Mouse (Mus musculus): Measurements from ENCODE around the gene Gpr55.

Gene Gpr55

DNA sequence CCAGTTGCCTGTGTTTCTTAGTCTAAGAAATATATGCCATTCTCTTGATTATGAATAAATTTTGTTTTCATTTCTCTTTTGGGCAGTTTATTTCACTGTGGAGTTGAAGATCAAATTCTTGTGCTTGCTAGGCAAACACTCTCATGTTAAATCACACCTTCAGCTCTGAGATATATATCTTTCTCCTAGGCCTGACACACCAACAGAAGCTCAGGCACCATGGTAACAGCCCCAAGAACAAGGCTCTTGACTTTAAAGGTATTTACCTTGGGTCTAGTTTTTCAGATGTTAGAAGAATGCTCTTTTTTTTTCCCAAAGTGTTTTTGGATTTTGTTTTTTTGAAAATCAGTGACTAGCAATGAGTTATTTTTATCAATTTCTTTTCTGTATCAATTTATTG, 44.9 kb downstream of the Gpr55 start:
- ATAC-seq (ENCODE audit: low TSS enrichment): no peak

DNA sequence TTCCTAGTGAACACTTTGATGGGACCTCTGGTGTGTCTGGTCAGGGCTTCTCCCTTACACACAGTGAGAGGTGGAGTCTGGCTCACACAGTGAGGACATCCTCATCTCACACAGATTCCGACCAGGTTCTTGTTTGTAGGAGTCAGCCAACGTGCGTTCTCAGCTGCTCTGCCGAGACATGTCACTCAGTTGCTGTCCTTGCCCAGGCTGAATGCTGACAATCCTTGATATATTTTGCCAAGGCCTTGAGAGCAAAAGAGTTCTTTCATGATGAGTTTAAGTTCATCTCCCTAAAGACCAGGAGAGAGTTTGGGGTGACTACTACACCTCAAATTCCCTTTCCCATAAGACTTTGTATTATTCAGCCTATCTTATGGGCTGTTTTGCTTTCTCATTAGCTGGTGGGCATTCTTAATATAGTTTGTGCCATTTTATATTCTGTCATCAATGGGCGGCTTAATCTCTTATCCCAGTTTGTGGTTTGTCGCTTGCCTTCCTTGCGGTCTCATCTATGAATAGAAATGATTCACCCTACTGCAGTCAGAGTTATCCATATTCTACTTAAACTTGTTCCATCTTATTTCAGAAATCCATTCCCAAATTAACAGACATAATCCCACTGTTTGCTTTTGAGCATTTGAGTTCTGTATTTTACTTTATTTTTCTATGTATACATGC, 47.6 kb downstream of the Gpr55 start:
- no peak for ATAC-seq (ENCODE audit: low TSS enrichment)

DNA sequence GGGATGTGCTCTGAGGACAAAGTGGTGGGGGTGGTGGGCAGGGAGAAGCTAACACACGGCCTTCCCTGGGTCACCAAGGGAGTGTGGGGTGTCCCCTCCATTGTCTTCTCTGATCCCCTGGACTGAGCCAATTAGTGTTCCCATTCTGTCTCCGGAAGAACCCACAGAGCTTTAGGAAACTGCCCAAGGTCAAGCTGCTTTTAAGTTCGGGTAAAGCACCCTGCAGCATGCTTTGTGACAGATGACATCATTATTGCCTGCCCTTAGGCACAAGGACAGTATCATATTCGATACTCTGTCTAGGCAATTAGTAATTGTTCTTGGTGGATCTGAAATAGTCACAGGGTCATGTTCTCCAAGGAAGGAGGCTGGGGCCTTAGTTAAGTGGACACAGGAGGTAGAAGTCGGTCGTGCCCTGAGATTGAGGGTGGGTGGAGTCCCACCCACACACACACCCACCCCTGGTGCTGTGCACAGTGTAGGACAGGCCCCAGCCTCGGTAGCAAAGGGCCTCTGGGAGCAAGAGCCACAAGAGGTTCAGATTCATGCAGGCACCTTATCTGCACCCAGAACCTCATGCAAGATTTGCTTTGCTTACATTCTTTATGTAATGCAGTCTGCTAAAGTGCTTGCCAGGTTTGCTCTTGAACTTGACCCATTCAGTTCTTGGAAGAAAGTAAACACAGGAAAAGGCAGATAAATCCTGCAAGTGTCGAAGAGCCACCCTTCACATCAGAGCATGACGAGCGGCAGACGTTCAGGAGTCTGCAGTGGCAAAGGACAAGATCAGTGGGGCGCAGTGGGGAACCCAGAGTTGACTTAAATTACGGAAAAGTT, 51.8 kb downstream of the Gpr55 start:
- ATAC-seq (ENCODE audit: low TSS enrichment): peak; percentile 24

DNA sequence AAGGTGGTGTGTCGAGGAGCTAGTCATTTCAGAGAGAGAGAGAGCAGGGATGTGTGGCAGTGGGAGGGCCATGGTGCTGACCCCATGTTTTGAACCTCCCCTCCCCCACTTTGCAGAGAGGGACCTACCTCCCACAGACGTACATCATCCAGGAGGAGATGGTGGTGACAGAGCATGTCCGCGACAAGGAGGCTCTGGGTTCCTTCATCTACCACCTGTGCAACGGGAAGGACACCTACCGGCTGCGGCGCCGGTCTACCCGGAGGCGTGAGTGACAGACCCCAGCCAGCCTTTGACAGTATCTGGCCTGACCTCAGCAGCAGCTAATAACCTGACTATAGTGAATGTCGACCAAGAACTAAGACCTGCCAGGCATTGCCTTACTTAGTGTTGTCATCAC, 53.9 kb downstream of the Gpr55 start:
- ATAC-seq (ENCODE audit: low TSS enrichment): no peak

DNA sequence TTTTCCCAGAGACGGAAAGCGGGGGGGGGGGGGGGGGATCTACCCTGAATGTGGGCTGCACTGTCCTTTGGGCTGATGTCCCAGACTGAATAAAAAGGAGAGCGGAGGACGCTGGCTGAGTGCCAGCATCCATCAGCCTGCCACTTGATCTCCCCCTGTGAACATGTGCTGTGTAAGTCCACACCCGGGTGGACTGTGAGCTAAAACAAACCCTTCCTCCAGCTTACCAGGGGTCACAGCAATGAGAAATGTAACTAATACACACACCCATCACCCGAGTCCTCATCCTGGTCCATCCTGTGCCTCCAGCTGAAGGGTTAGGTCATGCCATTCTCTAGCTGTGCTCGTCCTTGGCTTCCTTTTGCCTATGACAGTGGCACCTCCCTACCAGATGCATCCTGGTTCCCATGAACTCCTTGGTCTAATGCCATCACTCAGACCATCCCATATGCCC, 58.7 kb downstream of the Gpr55 start:
- no peak for ATAC-seq (ENCODE audit: low TSS enrichment)

DNA sequence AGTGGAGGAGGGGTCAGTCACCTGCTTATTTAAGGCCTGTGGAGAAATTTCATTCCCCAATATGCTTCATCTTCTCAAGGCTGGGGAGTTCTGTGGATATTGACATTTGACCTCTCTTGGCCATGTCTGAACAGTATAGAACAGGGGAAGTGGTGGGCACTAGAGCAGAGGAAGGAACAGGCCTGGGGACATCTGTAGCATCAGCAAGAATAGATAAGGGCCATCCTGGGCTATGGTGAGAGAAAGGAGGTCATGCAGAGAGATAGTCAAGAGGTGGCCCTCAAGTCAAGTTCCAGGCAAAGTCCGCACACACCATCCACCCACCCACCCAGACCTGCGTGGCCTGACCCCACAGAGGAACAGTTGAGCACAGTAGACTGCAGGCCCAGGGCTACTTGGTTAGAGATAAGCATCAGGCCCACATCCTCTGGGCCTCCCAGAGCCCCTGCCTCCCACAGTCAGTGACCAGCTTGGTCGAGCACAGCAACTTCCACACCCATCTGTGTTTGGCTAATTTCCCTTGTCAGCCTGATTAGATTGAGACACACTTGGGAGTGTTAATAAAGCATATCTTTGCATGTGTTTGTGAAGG, 59.2 kb downstream of the Gpr55 start:
- ATAC-seq (ENCODE audit: low TSS enrichment): no peak

DNA sequence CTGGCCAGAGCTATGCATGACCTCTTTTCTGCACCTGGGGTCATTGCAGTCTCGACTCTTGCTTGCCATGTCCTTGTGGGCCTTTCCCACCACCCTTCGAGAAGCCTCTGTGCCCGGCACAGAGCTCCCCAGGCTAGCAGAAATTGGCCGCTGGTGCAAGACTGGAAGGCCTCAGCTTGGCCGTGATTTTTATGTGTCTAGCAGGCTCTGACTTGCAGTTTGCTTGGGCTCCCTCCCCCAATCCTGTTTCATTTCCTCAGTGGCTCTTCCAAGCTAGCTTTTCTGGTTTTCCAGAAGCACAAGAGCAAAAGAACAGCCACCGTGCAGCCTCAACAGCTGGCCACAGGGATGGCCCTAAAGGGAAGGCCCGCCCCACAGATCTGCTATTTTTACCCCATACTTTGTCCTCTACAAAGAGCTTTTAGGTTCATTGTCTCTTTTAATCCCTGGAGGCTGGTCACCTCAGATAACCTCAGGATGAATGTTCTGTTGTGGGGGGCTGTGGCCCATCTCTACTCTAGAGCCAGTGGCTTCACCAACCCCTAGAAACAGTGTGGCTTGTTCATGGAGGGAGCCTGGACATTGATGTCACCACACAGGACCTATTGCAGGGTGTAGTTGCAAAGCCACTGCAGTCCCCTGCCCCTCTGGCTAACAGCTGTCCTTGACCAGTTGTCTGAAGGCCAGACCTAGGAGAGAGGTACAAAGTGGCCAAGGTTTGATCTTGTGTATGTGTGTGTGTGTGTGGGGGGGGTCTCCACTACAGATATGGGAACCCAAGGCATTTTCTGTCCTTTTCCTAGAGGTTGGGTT, 60.1 kb downstream of the Gpr55 start:
- no peak for ATAC-seq (ENCODE audit: low TSS enrichment)

DNA sequence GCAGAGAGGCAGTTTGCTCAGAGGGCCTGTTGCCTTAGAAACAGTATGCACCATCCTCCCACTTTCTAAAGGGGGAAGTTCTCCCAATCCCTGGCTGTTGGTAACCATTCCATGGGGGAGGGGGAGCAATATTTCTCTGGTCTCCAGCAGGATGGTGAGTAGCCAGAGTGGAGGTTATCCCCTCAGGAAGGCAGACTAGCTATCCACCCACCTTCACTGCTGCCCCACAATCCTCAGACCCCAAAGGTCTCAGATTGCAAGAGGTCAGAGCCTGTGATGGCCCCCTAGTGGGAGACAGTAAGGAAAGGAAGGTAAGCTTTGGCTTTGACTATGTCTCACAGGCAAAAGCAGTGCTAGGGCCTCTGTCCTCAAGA, 61.4 kb downstream of the Gpr55 start:
- ATAC-seq (ENCODE audit: low TSS enrichment): peak; percentile 5; the same call in 1 of the 2 replicates

DNA sequence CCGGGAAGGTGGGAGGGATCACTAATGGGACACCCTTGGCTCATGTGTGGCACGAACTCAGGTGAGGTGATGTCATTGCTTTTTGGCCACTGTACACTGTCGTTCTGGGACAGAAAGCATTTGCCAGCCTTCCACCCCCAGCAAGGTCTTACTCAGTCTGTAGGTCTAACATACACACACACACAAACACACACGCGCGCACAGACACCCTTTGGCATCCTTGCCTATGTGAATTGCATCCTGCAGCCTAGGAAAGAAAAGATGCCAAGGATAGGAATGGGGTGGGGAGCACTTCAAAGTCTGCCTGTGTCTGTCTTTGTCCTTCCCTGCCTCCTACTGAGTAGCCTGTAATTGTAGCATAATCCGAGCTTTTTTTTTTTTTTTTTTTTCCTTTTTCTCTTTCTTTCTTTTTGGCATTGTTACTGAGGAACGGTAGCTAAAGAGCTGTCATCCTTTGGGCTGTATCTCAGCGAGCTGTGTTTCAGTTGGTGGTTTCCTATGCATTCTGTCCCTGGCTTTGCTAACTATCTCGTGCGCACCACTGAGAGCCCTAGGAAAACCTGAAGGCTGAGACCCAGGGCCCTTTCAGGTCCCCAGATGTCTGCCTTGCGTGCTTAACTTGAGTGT, 61.9 kb downstream of the Gpr55 start:
- ATAC-seq (ENCODE audit: low TSS enrichment): peak; percentile 11; the same call in 1 of the 2 replicates

DNA sequence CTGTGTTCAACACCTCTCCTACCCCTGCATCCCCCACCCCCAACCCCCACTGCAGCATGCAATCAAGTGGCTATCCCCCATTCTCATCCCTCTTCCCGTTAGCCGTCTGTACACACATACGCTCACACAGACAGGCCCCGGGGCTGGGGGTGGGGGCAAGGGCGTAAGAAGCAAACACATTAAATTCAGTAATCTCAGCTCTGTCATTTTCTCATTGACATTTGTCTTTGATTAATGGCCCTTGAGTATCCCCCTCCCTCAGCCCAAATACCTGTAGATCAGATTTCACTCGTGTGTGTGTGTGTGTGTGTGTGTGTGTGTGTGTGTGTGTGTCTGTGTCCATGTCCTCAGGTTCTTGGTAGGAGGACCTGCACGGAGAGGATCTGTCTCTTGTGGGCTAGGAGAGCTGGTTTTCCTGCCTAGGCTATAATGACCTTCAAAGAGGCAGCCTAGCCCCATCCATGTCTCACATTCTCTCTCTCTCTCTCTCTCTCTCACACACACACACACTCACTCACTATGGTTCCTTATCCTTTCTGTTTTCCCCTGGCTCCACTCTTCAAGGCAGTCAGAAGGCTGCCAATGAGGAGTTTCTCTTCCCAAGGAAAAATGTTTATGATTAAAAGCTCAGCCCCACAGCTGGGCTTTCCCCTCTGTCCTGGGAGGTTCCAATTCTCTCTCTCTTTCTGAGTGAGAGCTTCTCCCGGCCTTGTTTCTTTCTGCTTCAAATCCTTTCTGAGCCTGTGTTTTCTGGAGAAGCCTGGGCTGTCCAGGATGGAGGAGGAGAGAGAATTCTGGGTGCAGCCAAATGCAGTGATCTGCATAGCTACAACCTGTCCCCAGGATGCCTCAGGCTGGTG, 62.7 kb downstream of the Gpr55 start:
- ATAC-seq (ENCODE audit: low TSS enrichment): no peak

DNA sequence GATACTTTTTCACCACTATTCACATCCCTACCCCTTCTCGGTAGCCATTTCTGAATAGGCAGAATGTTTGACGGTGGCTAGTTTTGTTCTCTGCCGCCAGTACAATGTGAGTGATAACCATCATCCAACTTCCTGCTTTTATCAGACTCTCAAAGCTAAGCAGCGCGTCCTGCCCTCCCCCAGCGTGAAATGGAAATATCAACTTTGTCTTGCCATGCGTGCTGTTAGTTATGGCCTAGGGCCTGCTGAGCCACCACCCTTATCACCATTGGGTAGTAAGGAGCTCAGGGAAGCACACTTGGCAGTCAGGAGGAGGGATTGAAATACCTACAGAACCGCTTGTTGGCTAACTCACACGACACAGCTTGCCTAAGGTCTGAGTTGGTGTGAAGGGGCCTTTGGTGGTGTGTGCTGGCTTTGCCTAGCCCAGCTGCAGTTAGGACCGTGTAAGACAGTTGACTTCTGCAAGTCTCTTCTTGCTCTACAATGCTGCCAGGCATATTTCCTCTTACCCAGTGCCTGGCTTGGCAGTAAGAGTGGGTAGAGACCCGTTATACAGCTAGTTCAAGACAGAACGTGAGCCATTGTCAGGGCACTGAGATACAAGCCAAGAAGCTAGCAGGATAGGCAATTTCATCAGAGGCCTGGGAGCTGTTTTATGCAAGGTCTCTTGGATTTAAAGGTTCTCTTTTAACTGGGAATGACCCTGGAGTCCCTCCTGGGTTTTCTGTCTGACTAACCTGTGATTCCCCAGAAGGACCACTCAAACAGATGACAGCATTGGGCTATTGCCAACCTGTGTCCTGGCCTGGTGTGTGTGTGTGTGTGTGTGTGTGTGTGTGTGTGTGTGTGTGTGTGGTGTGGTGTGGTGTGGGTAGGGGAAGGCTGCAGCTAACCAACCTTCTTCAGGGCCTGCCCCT, 63.8 kb downstream of the Gpr55 start:
- no peak for ATAC-seq (ENCODE audit: low TSS enrichment)

DNA sequence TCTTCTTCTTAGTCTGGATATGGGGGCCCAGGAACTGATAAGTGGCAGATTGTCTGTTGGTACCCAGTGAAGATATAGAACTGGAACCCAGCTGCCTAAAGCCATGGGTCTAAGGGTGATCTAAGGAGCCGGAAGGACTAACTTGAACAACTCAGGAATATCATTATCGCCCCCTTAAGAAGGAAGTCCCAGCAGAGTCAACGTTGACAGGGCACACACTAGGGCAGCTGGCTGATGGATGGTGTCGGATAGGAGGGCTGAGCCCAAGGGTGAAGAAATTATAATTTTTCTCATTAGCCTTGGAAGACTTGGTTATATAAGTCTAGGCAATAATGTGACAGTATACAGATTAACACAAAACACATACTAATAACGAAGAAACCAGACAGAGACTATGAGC, 64.7 kb downstream of the Gpr55 start:
- ATAC-seq (ENCODE audit: low TSS enrichment): no peak

DNA sequence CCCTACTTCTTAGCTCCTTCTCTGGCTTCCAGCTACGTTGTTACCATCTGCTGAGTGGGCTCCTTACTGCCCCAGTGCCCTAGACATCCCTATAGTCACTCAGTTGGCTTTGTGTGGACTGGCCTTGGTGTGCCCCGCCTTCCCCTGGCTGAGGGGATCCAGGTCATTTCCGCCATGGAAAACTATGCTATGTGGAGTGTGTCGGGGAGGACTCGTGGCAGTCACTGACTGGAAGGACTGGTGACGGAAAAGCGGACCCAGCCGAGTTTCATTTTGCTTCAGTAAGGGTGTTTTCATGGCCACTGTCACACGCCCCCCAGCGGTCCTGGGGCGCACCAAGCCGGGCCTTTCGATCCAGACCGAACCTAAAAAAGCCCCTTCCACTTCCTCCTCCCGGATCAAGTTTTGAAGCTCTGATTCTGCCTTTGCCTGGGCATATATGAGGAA, 65.4 kb downstream of the Gpr55 start:
- peak; percentile 20; the same call in 1 of the 2 replicates for ATAC-seq (ENCODE audit: low TSS enrichment)

DNA sequence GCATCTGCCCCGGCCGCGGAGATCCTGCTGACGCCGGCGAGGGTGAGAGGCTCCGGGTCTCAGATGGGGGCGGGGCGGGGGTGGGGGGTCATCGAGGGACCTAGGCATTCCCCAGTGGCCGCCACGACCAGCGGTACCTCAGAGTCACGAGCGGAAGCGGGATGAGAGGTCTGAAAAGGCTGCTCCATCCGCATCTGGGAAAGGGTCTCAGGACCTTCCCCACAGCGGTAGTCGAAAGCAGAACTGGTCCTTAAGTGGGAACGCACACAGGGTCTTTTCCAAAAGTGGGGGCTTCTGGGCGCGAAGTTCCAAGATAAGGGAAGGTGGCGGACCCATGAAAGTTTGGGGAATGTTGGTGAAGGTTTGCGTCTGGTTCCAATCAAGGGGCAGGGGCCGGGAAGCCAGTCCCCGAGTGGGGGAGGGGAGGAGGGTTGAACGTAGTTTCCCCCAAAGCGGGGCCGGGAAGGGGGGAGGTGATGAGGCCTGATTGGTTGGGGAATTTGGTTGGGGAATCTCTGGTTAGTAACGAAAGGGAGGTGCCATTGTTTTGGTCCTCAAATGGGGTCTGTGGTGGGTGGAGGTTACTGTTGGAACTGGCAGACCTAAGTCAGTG, 66.0 kb downstream of the Gpr55 start:
- ATAC-seq (ENCODE audit: low TSS enrichment): no peak

DNA sequence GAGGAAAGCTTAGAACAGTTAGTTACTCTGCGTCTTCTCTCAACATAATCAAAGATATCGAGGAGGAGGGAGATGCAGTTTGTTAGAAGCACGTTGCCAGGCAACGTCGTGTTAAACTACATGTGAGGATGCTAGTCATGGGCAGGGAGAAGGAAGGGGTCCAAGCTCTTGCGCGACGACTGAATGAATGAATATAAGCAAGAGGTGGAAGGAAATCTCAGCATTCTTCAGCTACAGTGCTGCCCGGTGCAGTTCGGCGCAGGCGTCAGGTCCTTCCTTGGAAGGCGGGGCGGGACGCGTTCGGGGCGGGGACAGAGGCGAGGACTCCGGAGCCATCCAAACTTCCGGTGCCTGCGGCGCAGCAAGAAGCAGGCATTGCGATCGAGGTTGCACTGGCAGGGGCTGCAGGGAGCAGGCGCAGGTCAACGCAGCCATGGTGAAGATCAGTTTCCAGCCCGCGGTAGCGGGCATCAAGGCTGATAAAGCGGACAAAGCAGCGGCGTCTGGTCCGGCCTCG, 66.5 kb downstream of the Gpr55 start, which contains the start of gene Itm2c:
Gene Itm2c, plus strand, starts transcription at position 51 of the 517 bp plus-strand sequence.
- peak; percentile 56 for ATAC-seq (ENCODE audit: low TSS enrichment)

All from frontal cortex, adult (tissue).